Mouse (Mus musculus) bone marrow, adult 2 months (tissue): ENCODE data around the gene Pttg1ip.

Experiments used
- CTCF ChIP-seq: fragments of 200-500 bp; IDR thresholded peaks from 2 replicates; pipeline ENCODE4 v1.5.1; 2011; ENCODE audit warnings: low read length, control low read depth; ENCODE audit not compliant: control insufficient read depth, insufficient read depth
- POLR2A ChIP-seq: fragments of 200-500 bp; IDR thresholded peaks from 2 replicates; pipeline ENCODE4 v1.6.1; 2011; ENCODE audit warnings: low read depth, mild to moderate bottlenecking, control low read depth, low read length, borderline replicate concordance; ENCODE audit not compliant: control insufficient read depth

DNA sequence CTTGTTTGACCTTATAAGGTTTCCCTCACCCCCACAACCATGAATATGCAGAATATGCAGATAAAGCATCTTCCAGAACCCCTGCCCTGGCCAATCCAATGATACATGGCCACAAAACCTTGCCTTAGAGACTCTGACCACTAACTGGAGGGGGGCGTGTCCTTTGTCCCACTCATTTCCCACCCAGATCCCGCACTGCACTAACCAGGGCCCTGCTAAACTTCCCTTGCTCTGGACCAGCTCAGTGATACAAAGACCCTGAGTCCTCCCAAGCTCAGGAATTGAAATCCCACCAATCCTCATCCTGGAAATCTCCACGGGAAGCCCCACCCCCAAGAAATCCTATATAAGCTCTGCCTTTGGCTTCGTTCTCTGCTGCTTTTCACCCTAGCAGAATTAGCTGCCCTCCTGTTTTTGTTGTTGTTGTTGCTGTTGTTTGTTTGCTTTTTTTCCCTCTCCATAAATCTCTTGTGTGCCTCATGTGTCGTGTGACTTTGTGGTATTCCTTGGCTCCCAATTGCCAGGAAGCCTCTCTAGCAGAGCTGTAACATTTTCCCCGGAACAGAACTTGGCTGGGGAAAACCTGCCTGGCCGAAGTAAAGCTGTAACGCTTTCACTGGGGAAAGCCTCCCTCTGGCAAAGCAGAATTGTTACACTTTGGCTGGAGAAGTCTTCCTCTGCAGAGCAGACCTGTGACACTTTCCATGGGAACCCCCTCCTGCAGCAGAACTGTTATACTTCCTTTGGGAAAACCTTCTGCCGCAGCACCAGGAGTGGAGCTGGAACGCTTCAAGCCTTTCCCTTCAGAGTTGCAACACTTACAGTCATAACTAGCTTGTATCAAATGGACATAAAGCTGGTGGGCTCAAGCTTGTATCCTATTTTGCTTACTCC lies 1.2 kb upstream of the Pttg1ip start:
- TF ChIP-seq POLR2A, result no peak
- no peak for TF ChIP-seq CTCF
